Mouse (Mus musculus) urinary bladder, postnatal 10 days (tissue): ENCODE measurements around the gene Tmem198b.

Experiments used
- DNase-seq: peaks from one replicate; pipeline ENCODE4 v3.0.0; 2022; ENCODE audit warnings: low spot score

The Tmem198b gene

GRCm38 (mm10) chr10:128798676-128799075 lies 5.5 kb downstream of the Tmem198b start:
- no peak for DNase-seq

GRCm38 (mm10) chr10:128795581-128795980 lies 8.6 kb downstream of the Tmem198b start:
- DNase-seq: no peak

DNA sequence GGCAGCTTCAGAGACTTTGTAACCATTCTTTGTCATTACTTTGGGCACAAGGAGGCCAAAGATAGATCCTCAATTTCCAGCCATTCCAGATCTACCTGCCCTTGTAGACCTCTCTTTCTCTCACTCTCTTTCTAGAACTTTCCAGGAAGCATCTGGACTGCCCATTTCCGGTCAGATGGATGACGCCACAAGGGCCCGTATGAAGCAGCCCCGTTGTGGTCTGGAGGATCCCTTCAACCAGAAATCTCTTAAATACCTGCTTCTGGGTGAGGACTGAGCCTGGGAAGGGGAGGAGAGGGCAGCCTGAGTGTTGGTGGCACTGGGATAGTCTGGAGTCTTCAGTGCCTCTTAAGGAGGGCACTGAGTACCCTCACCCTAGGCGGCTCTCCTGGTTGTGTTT lies 9.8 kb downstream of the Tmem198b start:
- no peak for DNase-seq

DNA sequence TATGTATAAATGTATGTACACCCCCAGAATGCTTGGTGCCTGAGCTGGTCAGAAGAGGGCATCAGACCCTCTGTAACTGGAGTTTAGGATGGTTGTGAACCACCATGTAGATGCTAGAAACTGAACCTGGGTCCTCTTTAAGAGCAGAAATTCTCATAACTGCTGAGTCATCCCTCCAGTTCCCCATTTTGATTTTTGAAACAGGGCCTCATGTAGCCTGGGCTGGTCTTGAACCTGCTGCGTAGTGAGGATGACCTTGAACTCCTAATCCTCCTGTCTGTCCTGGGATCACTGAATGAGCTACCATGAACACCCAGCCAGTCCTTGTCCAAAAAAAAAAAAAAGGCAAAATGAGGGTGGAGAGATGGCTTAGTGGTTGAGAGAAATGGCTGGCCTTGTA lies 10.9 kb downstream of the Tmem198b start:
- DNase-seq: no peak

GRCm38 (mm10) chr10:128792041-128792440 lies 12.1 kb downstream of the Tmem198b start:
- DNase-seq: no peak

DNA sequence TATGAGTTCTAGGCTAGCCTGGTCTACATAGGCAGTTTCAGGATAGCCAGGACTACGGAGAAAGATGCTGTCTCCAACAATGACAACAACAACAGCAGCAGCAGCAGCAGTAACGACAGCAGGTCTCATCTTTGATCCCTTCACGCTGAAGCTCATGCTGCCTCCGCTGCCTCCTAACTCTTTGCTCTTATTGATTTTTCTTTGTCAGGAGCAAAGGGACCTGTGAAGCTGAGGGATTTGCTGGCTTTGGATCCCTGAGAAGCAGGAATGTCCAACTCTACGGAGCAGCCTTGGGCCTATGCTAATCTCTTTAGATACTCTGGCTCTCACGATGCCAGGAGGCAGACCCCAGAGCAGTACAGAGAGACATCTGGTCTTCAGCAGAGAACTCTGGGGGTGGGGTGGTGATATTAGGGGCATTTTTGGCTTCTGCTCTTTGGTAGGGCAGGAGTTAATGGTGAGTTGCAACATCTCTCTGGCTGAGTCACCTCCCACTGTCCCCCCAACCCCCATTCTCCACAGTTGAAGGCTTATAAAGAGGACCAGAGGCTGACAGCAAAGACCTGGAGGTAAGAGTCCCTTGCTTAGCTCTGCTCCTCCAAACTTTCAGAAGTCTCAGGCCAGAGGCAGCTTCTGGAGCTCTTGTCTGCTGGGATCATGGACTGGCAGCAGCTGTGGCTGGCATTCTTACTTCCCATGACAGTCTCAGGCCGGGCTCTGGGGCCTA lies 13.6 kb downstream of the Tmem198b start, which contains the start of gene Mmp19:
Gene Mmp19, plus strand, starts transcription at position 513 of the 727 bp plus-strand sequence.
- no peak for DNase-seq

GRCm38 (mm10) chr10:128780200-128780599 lies 24.0 kb downstream of the Tmem198b start:
- DNase-seq: no peak

DNA sequence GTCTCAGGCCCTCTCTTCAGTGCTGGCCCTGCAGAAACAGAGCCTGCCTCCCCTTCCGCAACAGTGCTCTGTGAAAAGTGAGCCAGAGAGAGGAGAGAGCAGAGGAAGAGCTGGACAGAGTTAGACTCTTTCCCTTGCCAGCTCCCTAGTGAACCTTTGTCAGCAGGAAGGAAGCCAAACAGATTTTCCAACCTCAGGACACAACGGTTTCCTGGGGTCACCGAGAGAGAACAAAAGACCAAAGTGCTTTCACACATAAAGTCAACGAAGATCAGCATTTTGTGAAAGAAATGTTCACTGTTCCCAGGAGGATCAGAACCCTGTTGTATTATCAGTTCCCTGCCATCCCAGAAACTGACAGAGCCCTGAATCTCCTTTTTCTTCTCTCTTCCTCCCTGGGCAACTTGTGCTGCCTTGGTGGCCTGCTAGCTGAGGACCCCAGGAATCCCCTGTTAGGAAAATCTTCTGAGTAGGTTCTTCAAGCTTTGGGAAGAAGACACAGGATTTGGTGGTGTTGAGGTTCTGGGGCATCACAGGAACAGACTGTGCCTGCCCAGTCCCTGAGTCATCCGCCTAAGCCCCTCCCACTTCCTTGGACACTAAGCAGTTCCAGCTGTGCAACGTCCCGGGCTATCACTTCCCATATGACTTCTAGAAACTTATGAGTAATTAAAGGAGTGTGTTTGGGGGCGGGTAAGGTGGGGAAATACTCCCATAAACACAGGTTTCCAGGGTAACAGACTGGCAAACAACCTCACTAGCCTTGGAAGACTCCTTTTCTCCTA lies 25.0 kb downstream of the Tmem198b start:
- no peak for DNase-seq

GRCm38 (mm10) chr10:128778441-128778840 lies 25.7 kb downstream of the Tmem198b start:
- DNase-seq: no peak

DNA sequence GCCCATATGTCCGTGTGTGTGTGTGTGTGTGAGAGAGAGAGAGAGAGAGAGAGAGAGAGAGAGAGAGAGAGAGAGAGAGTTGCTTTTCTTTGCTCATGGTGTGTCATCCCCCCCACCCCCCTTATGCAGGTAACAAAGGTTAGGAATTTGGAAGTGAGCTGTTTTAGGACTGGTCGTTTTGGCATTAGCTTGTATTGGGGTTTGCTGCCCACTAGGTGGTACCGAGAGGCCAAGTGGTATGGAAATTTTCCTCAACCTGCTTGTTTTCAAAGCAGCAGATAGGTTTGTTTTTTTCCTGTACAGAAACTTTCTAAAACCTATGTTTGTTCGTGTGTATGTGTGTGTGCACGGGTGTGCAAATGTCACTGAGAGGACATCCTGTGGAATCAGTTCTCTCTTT lies 30.5 kb downstream of the Tmem198b start:
- no peak for DNase-seq

DNA sequence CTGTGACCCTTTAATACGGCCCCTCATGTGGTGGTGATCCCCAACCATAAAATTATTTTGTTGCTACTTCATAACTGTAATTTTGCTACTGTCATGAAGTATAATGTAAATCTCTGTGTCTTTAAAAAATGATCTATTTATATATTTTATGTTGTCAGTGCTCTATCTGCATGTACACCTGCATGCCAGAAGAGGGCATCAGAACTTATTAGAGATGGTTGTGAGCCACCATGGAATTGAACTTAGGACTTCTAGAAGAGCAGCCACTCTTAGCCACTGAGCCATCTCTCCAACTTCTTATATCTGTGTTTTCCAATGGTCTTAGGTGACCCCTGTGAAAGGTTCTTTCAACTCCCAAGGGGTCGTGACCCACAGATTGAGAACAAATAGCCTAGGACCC lies 31.3 kb downstream of the Tmem198b start:
- no peak for DNase-seq
